Comparison of ENCODE assay signal across 28 mouse cellular contexts in genomic region chr4:66804552-66805301, GRCm38 (mm10). TPM values are rescaled to one million over a fixed set of nuclear protein-coding genes. Genes with fewer than 3 reads are reported as not detected.
"Had no signal": no experiment of that assay in that cellular context is flagged by ENCODE, and none has a peak within 500 bp of the region (broad histone marks: within the 10 kb centered on the region; RNA-seq: fewer than 3 reads in every experiment).

No protein-coding gene starts in this region.

- DNase-seq: cerebellum, adult 18-20 months; cerebellum, adult 2 months; cerebellum, adult 8-10 months; cerebellum, adult 9-10 months; cerebellum, adult 9-11 months; cerebellum, postnatal 10 days; cerebellum, postnatal 14 days; cerebellum, postnatal 25 days; cerebellum, postnatal 36 days; embryo, embryonic 11 days; forebrain, postnatal 0 days; gastrocnemius, adult 2 months; gastrocnemius, postnatal 10 days; gastrocnemius, postnatal 14 days; gastrocnemius, postnatal 25 days; gastrocnemius, postnatal 36 days; heart, adult 2 months had no signal

- H3K27ac ChIP-seq: embryonic facial prominence, embryonic 10.5 days; embryonic facial prominence, embryonic 12.5 days; embryonic facial prominence, embryonic 13.5 days; embryonic facial prominence, embryonic 15.5 days; forebrain, embryonic 10.5 days; forebrain, embryonic 12.5 days; forebrain, embryonic 13.5 days; forebrain, embryonic 15.5 days; gastrocnemius, adult 2 months; heart, adult 2 months had no signal

- H3K4me2 ChIP-seq: embryonic facial prominence, embryonic 12.5 days; embryonic facial prominence, embryonic 13.5 days; embryonic facial prominence, embryonic 15.5 days; forebrain, embryonic 12.5 days; forebrain, embryonic 13.5 days; forebrain, embryonic 15.5 days had no signal

- H3K4me1 ChIP-seq: embryonic facial prominence, embryonic 10.5 days; embryonic facial prominence, embryonic 12.5 days; embryonic facial prominence, embryonic 13.5 days; embryonic facial prominence, embryonic 15.5 days; forebrain, embryonic 10.5 days; forebrain, embryonic 12.5 days; forebrain, embryonic 13.5 days; forebrain, embryonic 15.5 days had no signal

- H3K27me3 ChIP-seq: embryonic facial prominence, embryonic 12.5 days; embryonic facial prominence, embryonic 13.5 days; embryonic facial prominence, embryonic 15.5 days; forebrain, embryonic 12.5 days; forebrain, embryonic 13.5 days; forebrain, embryonic 15.5 days had no signal

- H3K9me3 ChIP-seq: embryonic facial prominence, embryonic 10.5 days; embryonic facial prominence, embryonic 12.5 days; embryonic facial prominence, embryonic 13.5 days; embryonic facial prominence, embryonic 15.5 days; forebrain, embryonic 10.5 days; forebrain, embryonic 12.5 days; forebrain, embryonic 13.5 days; forebrain, embryonic 15.5 days had no signal

- H3K9ac ChIP-seq: embryonic facial prominence, embryonic 12.5 days; embryonic facial prominence, embryonic 13.5 days; embryonic facial prominence, embryonic 15.5 days; forebrain, embryonic 12.5 days; forebrain, embryonic 13.5 days; forebrain, embryonic 15.5 days; forebrain, postnatal 0 days had no signal

- ATAC-seq: forebrain, embryonic 13.5 days; forebrain, embryonic 14.5 days; forebrain, embryonic 15.5 days; forebrain, embryonic 16.5 days; forebrain, postnatal 0 days had no signal

- H3K4me3 ChIP-seq: embryonic facial prominence, embryonic 10.5 days; embryonic facial prominence, embryonic 12.5 days; embryonic facial prominence, embryonic 13.5 days; embryonic facial prominence, embryonic 15.5 days; erythroblast, embryonic 14.5 days; forebrain, embryonic 10.5 days; forebrain, embryonic 12.5 days; forebrain, embryonic 13.5 days; forebrain, embryonic 15.5 days; gastrocnemius, adult 2 months; heart, adult 2 months had no signal

- H3K36me3 ChIP-seq: embryonic facial prominence, embryonic 10.5 days; embryonic facial prominence, embryonic 12.5 days; embryonic facial prominence, embryonic 13.5 days; embryonic facial prominence, embryonic 15.5 days; forebrain, embryonic 10.5 days; forebrain, embryonic 12.5 days; forebrain, embryonic 15.5 days had no signal

RNA-seq across cellular contexts. Expression of gene Tlr4, which starts 22.7 kb away (rescaled TPM):
- polyA plus RNA-seq: erythroblast, embryonic 14.5 days had no signal
